Mouse (Mus musculus) duodenum, adult 2 months (tissue): ENCODE data around the gene Tlr3. TPM values are rescaled to one million over a fixed set of nuclear protein-coding genes. Genes with fewer than 3 reads are reported as not detected.

Source experiments
- polyA plus RNA-seq: library from polyadenylated mRNA; depleted of rRNA; stranded (reverse); fragments of >200 nt; gene quantifications from 2 replicates; pipeline ENCODE4 v1.2.3, GENCODE M21; 2012; ENCODE audit warnings: low replicate concordance; rRNA removed

The Tlr3 gene
- 3.7 and 12.0 TPM in 2 replicates for polyA plus RNA-seq

DNA sequence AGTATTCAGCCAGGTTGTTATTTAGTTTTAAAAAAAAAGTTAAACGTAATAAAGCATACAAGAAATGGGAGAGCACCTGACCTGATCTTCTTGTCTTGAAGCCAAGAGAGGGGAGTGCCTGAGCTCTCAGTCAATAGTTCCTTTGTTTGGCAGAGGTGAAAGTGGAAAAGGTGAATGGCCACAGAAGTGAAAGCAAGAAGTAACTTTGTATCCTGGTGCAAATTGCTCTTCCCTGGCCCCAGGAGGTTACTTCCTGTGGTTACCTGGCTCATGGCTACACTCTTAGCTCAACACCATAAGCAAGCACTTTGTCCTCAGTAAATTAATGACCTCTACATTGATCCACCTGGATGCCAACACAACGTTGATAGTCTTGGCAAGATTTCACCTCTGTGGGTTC, at the start of gene Tlr3:
Tlr3 (minus strand) TSS at position 199 of the 400 bp plus-strand sequence.

DNA sequence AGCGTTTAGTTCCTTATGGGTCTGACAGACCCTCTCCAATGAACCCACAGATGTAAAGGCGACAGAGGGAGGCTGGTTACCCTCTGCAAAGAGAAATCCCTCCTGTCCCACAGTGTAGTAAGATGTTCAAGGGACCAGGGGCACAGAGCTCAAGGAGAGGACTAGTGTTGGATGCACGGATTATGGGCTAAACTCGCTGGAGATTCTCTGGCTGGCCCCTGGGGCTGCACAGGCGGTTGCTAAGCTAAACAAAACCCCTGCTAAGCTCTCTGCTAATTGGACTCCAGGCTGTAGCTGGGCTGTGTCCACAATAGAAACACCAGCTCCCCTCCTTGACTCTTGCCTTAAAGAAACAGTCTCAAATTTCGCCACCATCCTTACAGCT, 28.9 kb downstream of the Tlr3 start, which contains the start of gene Fam149a:
Fam149a (minus strand) TSS at position 329 of the 385 bp plus-strand sequence.

Other genes starting within 250 kb of the Tlr3 start
- not detected in 2 replicates for gene F11, start 149.0 kb downstream of the Tlr3 start, polyA plus RNA-seq
- gene Klkb1, start 116.2 kb downstream of the Tlr3 start, polyA plus RNA-seq: 0.06 and 0.18 TPM in 2 replicates
- gene Gm45753, start 102.6 kb downstream of the Tlr3 start, polyA plus RNA-seq: not detected in 2 replicates
- 11.7 and 36.3 TPM in 2 replicates for gene Cyp4v3, start 77.9 kb downstream of the Tlr3 start, polyA plus RNA-seq
- 1.8 and 3.8 TPM in 2 replicates for gene Fam149a, start 28.8 kb downstream of the Tlr3 start, polyA plus RNA-seq
- 1.7 and 8.0 TPM in 2 replicates for gene Sorbs2, start 96.7 kb upstream of the Tlr3 start, polyA plus RNA-seq